Mouse (Mus musculus): ENCODE results near the gene Farp1.
A peak's percentile ranks its signal among the peaks of the same experiment; 100 is the strongest.
"Not testable (repeated sequence)": the region's sequence is repeated elsewhere in the genome, so short reads cannot be mapped to it uniquely, and the experiment has no call there.

Gene Farp1

GRCm38 (mm10) chr14:121103459-121103858 is 68.5 kb downstream of the Farp1 start:
- DNase-seq (ENCODE audit: low read depth in 2 of 2, low spot score in 2 of 2), result no peak

GRCm38 (mm10) chr14:121104760-121105329 is 69.8 kb downstream of the Farp1 start:
- DNase-seq (ENCODE audit: low read depth in 2 of 2, low spot score in 2 of 2), result no peak

DNA sequence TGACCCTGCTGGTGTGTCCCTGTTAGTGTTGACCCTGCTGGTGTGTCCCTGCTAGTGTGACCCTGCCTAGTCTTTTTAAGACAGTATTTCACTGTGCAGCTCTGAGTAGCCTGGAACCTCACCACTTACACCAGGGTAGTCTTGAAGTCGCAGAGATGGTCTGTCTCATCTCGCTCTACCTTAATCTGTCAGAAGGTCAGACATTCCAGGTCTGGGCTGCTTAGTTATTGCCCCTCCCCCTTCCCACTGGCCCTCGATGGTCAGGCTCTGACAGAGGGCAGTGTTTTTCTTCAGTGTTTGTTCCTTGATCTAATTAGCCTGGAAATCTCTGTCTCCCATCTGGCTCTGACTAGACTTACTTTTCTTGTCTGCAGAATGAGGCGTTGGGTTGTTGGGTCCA is 71.9 kb downstream of the Farp1 start:
- no peak for DNase-seq (ENCODE audit: low read depth in 2 of 2, low spot score in 2 of 2)

GRCm38 (mm10) chr14:121107707-121108285 is 72.8 kb downstream of the Farp1 start:
- DNase-seq (ENCODE audit: low read depth in 2 of 2, low spot score in 2 of 2), result peak in 1 of 2 experiments; percentile 4

- no peak for DNase-seq (ENCODE audit: low read depth in 2 of 2, low spot score in 2 of 2)
Observed at GRCm38 (mm10) chr14:121108439-121109115, 73.6 kb downstream of the Farp1 start.

- DNase-seq (ENCODE audit: low read depth in 2 of 2, low spot score in 2 of 2), result no peak
Observed at GRCm38 (mm10) chr14:121109116-121109504, 74.1 kb downstream of the Farp1 start.

- no peak for DNase-seq (ENCODE audit: low read depth in 2 of 2, low spot score in 2 of 2)
Observed at GRCm38 (mm10) chr14:121110492-121111267, 75.7 kb downstream of the Farp1 start.

DNA sequence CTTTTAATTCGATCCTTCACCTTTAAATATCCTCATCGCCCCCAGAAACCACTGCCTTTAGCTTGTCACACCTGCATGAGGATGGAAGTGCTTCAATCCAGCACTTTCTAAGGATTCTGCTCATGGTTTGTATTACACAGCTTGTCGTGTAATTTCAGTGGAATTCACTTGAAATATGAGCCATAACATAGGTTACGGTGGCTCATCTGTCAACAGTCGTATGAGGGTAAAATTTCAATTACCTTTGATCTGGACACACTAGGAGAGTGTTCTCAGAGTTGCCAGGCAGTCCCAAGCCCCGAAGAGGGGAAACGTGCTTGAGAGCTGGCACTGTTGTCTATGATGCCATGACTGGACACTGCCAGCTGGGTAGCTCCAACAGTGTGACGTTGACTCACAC is 77.1 kb downstream of the Farp1 start:
- DNase-seq (ENCODE audit: low read depth in 2 of 2, low spot score in 2 of 2), result no peak

DNA sequence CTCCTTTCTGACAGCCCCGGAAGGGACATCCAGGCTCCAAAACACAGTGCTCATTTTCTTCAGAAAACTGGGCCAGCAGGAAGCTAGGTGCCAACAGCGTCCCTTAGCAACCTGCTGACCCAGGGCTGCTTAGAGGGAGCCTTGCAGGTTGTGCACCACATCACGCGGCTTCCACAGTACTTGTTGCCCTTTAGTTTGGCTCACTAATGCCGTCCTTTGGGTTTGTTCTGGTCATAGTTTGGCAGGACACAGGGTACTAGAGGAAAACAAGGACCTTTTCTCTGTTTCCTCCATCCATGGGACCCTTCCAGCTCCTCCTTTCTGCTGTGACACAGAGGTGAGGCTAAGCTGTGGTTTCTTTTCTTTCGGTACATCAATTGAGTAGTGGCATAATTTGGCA is 78.8 kb downstream of the Farp1 start:
- no peak for DNase-seq (ENCODE audit: low read depth in 2 of 2, low spot score in 2 of 2)

DNA sequence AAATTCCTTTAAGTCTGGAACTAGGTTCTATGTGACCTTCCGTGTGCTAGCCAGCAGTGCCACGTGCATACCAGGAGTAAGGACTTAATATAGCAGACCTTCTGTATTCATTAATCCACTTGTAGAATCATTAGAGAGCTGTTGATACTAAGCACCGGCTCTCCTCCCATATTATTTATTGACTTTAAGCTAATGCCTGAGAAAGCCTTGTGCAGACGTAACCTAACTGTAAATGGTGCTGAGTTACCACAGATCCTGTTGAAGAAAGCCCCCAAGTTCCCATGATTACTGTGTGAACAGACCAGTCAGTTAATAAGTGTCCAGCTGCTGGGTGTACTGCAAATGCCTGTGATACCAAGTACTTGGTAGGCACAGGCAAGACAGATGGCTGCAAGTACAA is 81.7 kb downstream of the Farp1 start:
- no peak for DNase-seq (ENCODE audit: low read depth in 2 of 2, low spot score in 2 of 2)

GRCm38 (mm10) chr14:121118860-121119259 is 83.9 kb downstream of the Farp1 start:
- no peak for DNase-seq (ENCODE audit: low read depth in 2 of 2, low spot score in 2 of 2)

- no peak for DNase-seq (ENCODE audit: low read depth in 2 of 2, low spot score in 2 of 2)
Observed at GRCm38 (mm10) chr14:121121664-121122063, 86.7 kb downstream of the Farp1 start.

DNA sequence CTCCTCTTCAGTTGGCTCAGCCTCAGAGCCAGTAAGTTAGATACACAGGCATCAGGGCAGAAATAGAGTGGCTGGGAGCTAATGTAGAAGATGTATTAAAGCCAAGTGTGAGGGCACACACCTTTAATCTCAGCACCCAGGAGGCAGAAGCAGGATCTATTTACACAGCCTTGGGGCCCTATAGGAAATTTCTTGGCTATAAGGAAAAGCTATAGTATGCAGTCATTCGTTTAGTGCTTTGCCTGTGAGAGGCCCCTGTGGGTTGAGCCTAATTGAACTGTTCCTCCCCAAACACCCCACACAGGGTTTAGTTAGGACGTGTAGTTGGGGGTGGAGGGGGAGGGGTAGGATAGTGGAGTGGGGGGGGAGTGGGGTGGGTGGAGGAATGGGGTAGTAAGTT is 87.9 kb downstream of the Farp1 start:
- no peak for DNase-seq (ENCODE audit: low read depth in 2 of 2, low spot score in 2 of 2)

- no peak for DNase-seq (ENCODE audit: low read depth in 2 of 2, low spot score in 2 of 2)
Observed at GRCm38 (mm10) chr14:121124409-121125010, 89.5 kb downstream of the Farp1 start.

GRCm38 (mm10) chr14:121125651-121126050 is 90.7 kb downstream of the Farp1 start:
- no peak for DNase-seq (ENCODE audit: low read depth in 2 of 2, low spot score in 2 of 2)

- no peak for DNase-seq (ENCODE audit: low read depth in 2 of 2, low spot score in 2 of 2)
Observed at GRCm38 (mm10) chr14:121126291-121126690, 91.3 kb downstream of the Farp1 start.

- DNase-seq (ENCODE audit: low read depth in 2 of 2, low spot score in 2 of 2), result no peak
Observed at GRCm38 (mm10) chr14:121128858-121129800, 94.1 kb downstream of the Farp1 start.

DNA sequence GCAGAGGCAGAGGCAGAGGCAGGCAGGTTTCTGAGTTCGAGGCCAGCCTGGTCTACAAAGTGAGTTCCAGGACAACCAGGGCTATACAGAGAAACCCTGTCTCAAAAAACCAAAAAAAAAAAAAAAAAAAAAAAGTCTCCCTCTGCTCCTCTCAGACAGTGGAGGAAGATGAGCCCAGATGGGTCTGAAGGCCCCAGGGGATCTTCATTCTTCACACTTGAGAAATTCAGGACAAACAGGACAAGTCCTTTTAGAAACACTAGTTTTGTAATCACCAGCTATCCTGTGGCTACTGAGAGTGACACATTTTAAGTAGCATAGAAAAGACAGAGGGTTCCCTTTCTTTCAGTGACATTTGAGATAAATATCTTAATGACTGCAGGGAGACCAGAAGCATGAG is 95.4 kb downstream of the Farp1 start:
- not testable (repeated sequence) for DNase-seq (ENCODE audit: low read depth in 2 of 2, low spot score in 2 of 2)

DNA sequence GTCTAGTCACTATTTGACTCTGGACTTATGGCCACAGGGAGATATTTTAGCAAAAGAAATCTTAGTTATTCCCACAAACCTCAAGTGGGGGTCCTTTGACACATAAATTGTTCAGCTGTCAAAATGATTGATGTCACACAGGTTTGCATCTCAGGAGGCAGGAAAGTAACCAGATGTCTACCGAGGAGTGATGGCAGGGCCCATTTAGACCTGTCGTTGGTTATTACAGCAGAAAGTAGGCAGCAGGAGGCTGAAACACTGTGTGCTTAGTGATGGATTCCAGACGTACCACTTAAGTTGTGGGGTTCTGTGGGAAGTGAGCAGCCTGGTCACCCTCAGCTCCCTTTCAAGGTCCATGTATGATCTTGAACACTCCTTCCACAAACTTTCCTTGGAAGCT is 99.4 kb downstream of the Farp1 start:
- no peak for DNase-seq (ENCODE audit: low read depth in 2 of 2, low spot score in 2 of 2)

DNA sequence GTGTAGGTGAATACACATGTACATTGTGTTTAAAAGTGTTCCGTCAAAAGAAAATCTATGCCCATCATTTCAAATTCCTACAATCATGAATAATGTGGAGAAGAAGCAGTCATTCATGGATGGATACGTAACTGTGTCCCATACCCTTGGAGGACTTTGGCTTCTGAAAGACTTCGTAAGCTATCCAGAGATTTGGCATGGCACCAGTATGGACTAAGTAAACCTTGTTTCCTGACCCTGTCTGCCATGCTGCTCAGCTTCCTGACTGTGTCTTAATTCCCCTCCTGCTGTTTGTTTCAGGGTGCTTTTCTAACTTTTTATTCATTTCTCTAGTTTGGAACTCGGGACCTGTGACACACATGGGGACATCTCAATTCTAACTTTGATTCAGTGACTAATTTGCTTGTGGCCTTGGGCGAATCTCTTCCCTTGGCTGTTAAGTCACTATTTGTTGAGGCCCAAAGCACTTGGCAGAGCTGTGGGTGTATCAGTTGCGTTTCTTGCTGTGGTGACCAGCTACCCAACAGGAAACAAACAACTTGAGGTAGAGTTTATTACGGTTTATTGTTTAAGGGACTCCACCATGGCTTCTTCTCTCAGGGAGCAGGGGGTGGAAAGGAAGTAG is 108.9 kb downstream of the Farp1 start:
- DNase-seq (ENCODE audit: low read depth in 2 of 2, low spot score in 2 of 2), result no peak
